Mouse (Mus musculus) embryonic fibroblast, embryonic 13.5 days (primary cell): ENCODE results near the gene Galnt15.

ENCODE experiments used
- CTCF ChIP-seq: IDR thresholded peaks from 2 replicates; pipeline ENCODE4 v1.5.1; 2011; ENCODE audit warnings: mild to moderate bottlenecking, control low read depth, low read length, moderate library complexity, borderline replicate concordance; ENCODE audit not compliant: insufficient read depth
- POLR2A ChIP-seq: IDR thresholded peaks from 2 replicates; pipeline ENCODE4 v1.6.1; 2011; ENCODE audit warnings: low read depth, mild to moderate bottlenecking, control low read depth, low read length, moderate library complexity

GRCm38 (mm10) chr14:32017448-32017847, 11.3 kb upstream of the Galnt15 start:
- TF ChIP-seq POLR2A (no peak), CTCF (no peak)
